Mouse (Mus musculus) embryonic facial prominence, embryonic 15.5 days (tissue): ENCODE data around the gene Gm13271. TPM values are rescaled to one million over a fixed set of nuclear protein-coding genes. Genes with fewer than 3 reads are reported as not detected.
"Not testable (repeated sequence)": the region's sequence is repeated elsewhere in the genome, so short reads cannot be mapped to it uniquely, and the experiment has no call there.

ENCODE experiments used
- ATAC-seq: fragments of 200-750 bp; cut with Nextera tagmentation; 2 replicates; pipeline ENCODE4 v1.8.0; 2017; ENCODE audit warnings: low read depth, moderate TSS enrichment; ENCODE audit not compliant: insufficient number of reproducible peaks, low FRiP score, low TSS enrichment
- H3K27ac ChIP-seq: fragments of 300-500 bp; sonication (generic); replicated peaks from 2 replicates; pipeline ENCODE4 v1.5.1; 2015; ENCODE audit warnings: mild to moderate bottlenecking, inconsistent platforms
- H3K27me3 ChIP-seq: fragments of 300-500 bp; sonication (generic); 2 replicates; pipeline ENCODE4 v1.6.1; 2015; ENCODE audit warnings: inconsistent platforms
- H3K36me3 ChIP-seq: fragments of 300-500 bp; sonication (generic); 2 replicates; pipeline ENCODE4 v1.6.1; 2015; ENCODE audit warnings: mild to moderate bottlenecking, inconsistent platforms
- H3K4me1 ChIP-seq: fragments of 300-500 bp; sonication (generic); 2 replicates; pipeline ENCODE4 v1.6.1; 2015; ENCODE audit warnings: inconsistent platforms
- H3K4me2 ChIP-seq: fragments of 300-500 bp; sonication (generic); replicated peaks from 2 replicates; pipeline ENCODE4 v1.6.1; 2015; ENCODE audit warnings: mild to moderate bottlenecking, inconsistent platforms
- H3K4me3 ChIP-seq: fragments of 300-500 bp; sonication (generic); replicated peaks from 2 replicates; pipeline ENCODE4 v1.5.1; 2015; ENCODE audit warnings: mild to moderate bottlenecking, inconsistent platforms
- H3K9ac ChIP-seq: fragments of 300-500 bp; sonication (generic); 2 replicates; pipeline ENCODE4 v1.6.1; 2015; ENCODE audit warnings: inconsistent platforms
- H3K9me3 ChIP-seq: fragments of 300-500 bp; sonication (generic); replicated peaks from 2 replicates; pipeline ENCODE4 v1.6.1; 2016; ENCODE audit warnings: inconsistent platforms
- WGBS: fragments of 180-500 bp; shearing (Covaris S2); methylation state at CpG from one replicate; pipeline ENCODE4 v1.1.7; 2015; 5-methylcytosine and 5-hydroxymethylcytosine counted together
- polyA plus RNA-seq: library from polyadenylated mRNA; unstranded; fragments of >200 nt; fragmentation: Nextera tagmentation; extraction: Ambion mirVana; gene quantifications from 2 replicates; pipeline ENCODE4 v1.2.1, GENCODE M21; 2015

Gene Gm13271
- polyA plus RNA-seq, 1 experiment from 2014 or later: not detected

DNA sequence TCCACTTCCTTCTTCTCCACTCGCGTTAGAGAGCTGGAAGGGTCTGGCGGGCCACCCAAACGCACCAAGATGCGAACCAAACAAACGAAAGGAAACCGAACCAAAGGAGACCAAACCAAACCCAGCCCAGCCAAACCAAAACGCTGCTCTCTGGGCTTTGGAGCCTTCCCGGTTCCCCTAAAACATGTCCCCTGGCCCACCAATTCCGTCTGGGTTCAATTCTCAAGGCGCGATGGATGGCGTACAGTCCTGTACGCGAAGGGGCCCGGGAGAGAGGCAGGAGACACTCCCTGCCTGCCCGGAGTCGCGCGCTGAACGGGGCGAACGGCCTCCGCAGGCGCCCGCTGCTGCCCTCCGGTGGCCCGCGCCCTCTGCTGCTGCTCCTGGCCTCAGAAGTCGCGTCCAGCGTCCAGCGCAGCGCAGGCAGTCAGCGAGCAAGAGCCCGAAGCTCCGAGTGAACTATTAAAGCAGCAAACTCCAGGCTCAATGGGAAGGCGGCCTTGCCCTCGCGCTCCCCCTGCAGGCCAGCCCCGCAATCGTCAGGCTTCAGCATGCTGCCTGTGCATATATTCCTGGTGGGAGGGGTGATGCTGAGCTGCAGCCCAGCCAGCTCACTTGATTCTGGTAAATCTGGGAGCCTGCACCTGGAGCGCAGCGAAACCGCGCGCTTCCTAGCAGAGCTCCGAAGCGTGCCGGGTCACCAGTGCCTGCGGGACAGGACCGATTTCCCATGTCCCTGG lies 39.4 kb downstream of the Gm13271 start, which contains the start of gene Gm13275:
Gm13275 (plus strand) TSS at position 552 of the 740 bp plus-strand sequence.
- H3K27ac ChIP-seq, ATAC-seq, H3K36me3 ChIP-seq, H3K27me3 ChIP-seq, H3K4me2 ChIP-seq, H3K4me3 ChIP-seq, H3K4me1 ChIP-seq, H3K9me3 ChIP-seq, H3K9ac ChIP-seq: not testable (repeated sequence)
- 0% methylated on average over 9 of the region's 52 CpGs for WGBS

- H3K27ac ChIP-seq, H3K27me3 ChIP-seq, H3K36me3 ChIP-seq, H3K9me3 ChIP-seq, H3K9ac ChIP-seq, H3K4me1 ChIP-seq, ATAC-seq, H3K4me3 ChIP-seq, H3K4me2 ChIP-seq: not testable (repeated sequence)
- WGBS: no CpG with 5 or more reads among the region's 28 CpGs
These were observed 42.4 kb downstream of the Gm13271 start, which contains the start of gene Gm13279 for GRCm38 (mm10) chr4:88797097-88797496. TSS of gene Gm13279 (plus strand) at chr4:88797397.

- not testable (repeated sequence) for H3K4me3 ChIP-seq, H3K9ac ChIP-seq, ATAC-seq, H3K27ac ChIP-seq, H3K4me1 ChIP-seq, H3K36me3 ChIP-seq, H3K27me3 ChIP-seq, H3K9me3 ChIP-seq, H3K4me2 ChIP-seq
- 9% methylated on average over 6 of the region's 7 CpGs for WGBS
These were observed 44.7 kb downstream of the Gm13271 start, which contains the start of gene Gm13285 for GRCm38 (mm10) chr4:88799365-88799764. TSS of gene Gm13285 (plus strand) at chr4:88799665.

DNA sequence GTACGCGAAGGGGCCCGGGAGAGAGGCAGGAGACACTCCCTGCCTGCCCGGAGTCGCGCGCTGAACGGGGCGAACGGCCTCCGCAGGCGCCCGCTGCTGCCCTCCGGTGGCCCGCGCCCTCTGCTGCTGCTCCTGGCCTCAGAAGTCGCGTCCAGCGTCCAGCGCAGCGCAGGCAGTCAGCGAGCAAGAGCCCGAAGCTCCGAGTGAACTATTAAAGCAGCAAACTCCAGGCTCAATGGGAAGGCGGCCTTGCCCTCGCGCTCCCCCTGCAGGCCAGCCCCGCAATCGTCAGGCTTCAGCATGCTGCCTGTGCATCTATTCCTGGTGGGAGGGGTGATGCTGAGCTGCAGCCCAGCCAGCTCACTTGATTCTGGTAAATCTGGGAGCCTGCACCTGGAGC lies 48.3 kb downstream of the Gm13271 start, which contains the start of gene Gm13287:
Gm13287 (plus strand) TSS at position 301 of the 400 bp plus-strand sequence.
- not testable (repeated sequence) for H3K4me2 ChIP-seq
- WGBS: no CpG with 5 or more reads among the region's 29 CpGs

More for the DNA sequence above, 48.3 kb downstream of the Gm13271 start, which contains the start of gene Gm13287:
- H3K4me1 ChIP-seq, H3K4me3 ChIP-seq, H3K27me3 ChIP-seq, ATAC-seq, H3K9ac ChIP-seq, H3K9me3 ChIP-seq, H3K36me3 ChIP-seq, H3K27ac ChIP-seq: not testable (repeated sequence)

Other genes starting within 250 kb of the Gm13271 start
- not detected in 2 replicates for gene Ifnb1, start 232.1 kb upstream of the Gm13271 start, polyA plus RNA-seq
- not detected in 2 replicates for gene Ifna15, start 196.6 kb upstream of the Gm13271 start, polyA plus RNA-seq
- not detected in 2 replicates for gene Ifna14, start 183.1 kb upstream of the Gm13271 start, polyA plus RNA-seq
- not detected in 2 replicates for gene Ifna9, start 162.5 kb upstream of the Gm13271 start, polyA plus RNA-seq
- gene Ifna12, start 151.5 kb upstream of the Gm13271 start, polyA plus RNA-seq: not detected in 2 replicates
- gene C87499, start 120.5 kb upstream of the Gm13271 start, polyA plus RNA-seq: not detected in 2 replicates
- not detected in 2 replicates for gene Ifna13, start 110.4 kb upstream of the Gm13271 start, polyA plus RNA-seq
- not detected in 2 replicates for gene Ifna16, start 77.9 kb upstream of the Gm13271 start, polyA plus RNA-seq
- not detected in 2 replicates for gene Ifna2, start 71.0 kb upstream of the Gm13271 start, polyA plus RNA-seq
- gene Ifnab, start 63.5 kb upstream of the Gm13271 start, polyA plus RNA-seq: not detected in 2 replicates
- 0.72 and 1.2 TPM in 2 replicates for gene Gm26566, start 33.1 kb upstream of the Gm13271 start, polyA plus RNA-seq
- 90.9 and 93.4 TPM in 2 replicates for gene Klhl9, start 32.4 kb upstream of the Gm13271 start, polyA plus RNA-seq
- 0.32 and 0.75 TPM in 2 replicates for gene Gm13283, start 5.3 kb downstream of the Gm13271 start, polyA plus RNA-seq
- 0.49 and 0.58 TPM in 2 replicates for gene Gm13290, start 19.0 kb downstream of the Gm13271 start, polyA plus RNA-seq
- gene Gm13289, start 22.1 kb downstream of the Gm13271 start, polyA plus RNA-seq: not detected in 2 replicates
- not detected in 2 replicates for gene Gm13272, start 25.0 kb downstream of the Gm13271 start, polyA plus RNA-seq
- 0.28 and 0.69 TPM in 2 replicates for gene Ifnz, start 27.3 kb downstream of the Gm13271 start, polyA plus RNA-seq
- 1.0 TPM in 1 of 2 replicates, not detected in the other for gene Gm13276, start 30.8 kb downstream of the Gm13271 start, polyA plus RNA-seq
- not detected in 2 replicates for gene Gm13277, start 33.8 kb downstream of the Gm13271 start, polyA plus RNA-seq
- gene Gm13278, start 36.7 kb downstream of the Gm13271 start, polyA plus RNA-seq: not detected in 2 replicates
- gene Gm13275, start 39.6 kb downstream of the Gm13271 start, polyA plus RNA-seq: not detected in 2 replicates
- not detected in 2 replicates for gene Gm13279, start 42.5 kb downstream of the Gm13271 start, polyA plus RNA-seq
- gene Gm13285, start 44.8 kb downstream of the Gm13271 start, polyA plus RNA-seq: 1.7 TPM in 2 replicates
- gene Gm13287, start 48.4 kb downstream of the Gm13271 start, polyA plus RNA-seq: not detected in 2 replicates
- not detected in 2 replicates for gene Gm13288, start 50.7 kb downstream of the Gm13271 start, polyA plus RNA-seq
- not detected in 2 replicates for gene Ifna7, start 61.4 kb downstream of the Gm13271 start, polyA plus RNA-seq
- not detected in 2 replicates for gene Ifna11, start 65.1 kb downstream of the Gm13271 start, polyA plus RNA-seq
- gene Ifna6, start 72.5 kb downstream of the Gm13271 start, polyA plus RNA-seq: not detected in 2 replicates
- gene Ifna5, start 80.7 kb downstream of the Gm13271 start, polyA plus RNA-seq: not detected in 2 replicates
- not detected in 2 replicates for gene Ifna4, start 87.0 kb downstream of the Gm13271 start, polyA plus RNA-seq
- not detected in 2 replicates for gene Ifna1, start 95.2 kb downstream of the Gm13271 start, polyA plus RNA-seq
- gene Ifne, start 125.3 kb downstream of the Gm13271 start, polyA plus RNA-seq: not detected in 2 replicates